Mouse (Mus musculus) retina, postnatal 1 day (tissue): ENCODE data around the gene Thap12.

Experiments used
- DNase-seq: peaks from one replicate; pipeline ENCODE4 v3.0.0-alpha.2; 2012

The Thap12 gene

GRCm38 (mm10) chr7:98698041-98698440 is 4.9 kb upstream of the Thap12 start:
- DNase-seq = no peak

- no peak for DNase-seq
Measured at GRCm38 (mm10) chr7:98698590-98698989, 4.3 kb upstream of the Thap12 start.

GRCm38 (mm10) chr7:98701771-98702170 is 1.1 kb upstream of the Thap12 start:
- DNase-seq = no peak

GRCm38 (mm10) chr7:98703365-98703881 is 520 bp downstream of the Thap12 start:
- DNase-seq = peak; percentile 80

GRCm38 (mm10) chr7:98704276-98704675 is 1.4 kb downstream of the Thap12 start:
- DNase-seq = no peak

GRCm38 (mm10) chr7:98713661-98714060 is 10.8 kb downstream of the Thap12 start:
- no peak for DNase-seq

GRCm38 (mm10) chr7:98717438-98717837 is 14.5 kb downstream of the Thap12 start:
- no peak for DNase-seq

GRCm38 (mm10) chr7:98719761-98720160 is 16.9 kb downstream of the Thap12 start:
- DNase-seq = no peak

- no peak for DNase-seq
Measured at GRCm38 (mm10) chr7:98720731-98721130, 17.8 kb downstream of the Thap12 start.

GRCm38 (mm10) chr7:98721172-98721571 is 18.3 kb downstream of the Thap12 start:
- no peak for DNase-seq

GRCm38 (mm10) chr7:98721623-98722022 is 18.7 kb downstream of the Thap12 start:
- no peak for DNase-seq

GRCm38 (mm10) chr7:98725686-98726195 is 22.8 kb downstream of the Thap12 start:
- DNase-seq = no peak

- DNase-seq = no peak
Measured at GRCm38 (mm10) chr7:98727986-98728385, 25.1 kb downstream of the Thap12 start.

GRCm38 (mm10) chr7:98728499-98728898 is 25.6 kb downstream of the Thap12 start:
- DNase-seq = no peak

- peak; percentile 71 for DNase-seq
Measured at GRCm38 (mm10) chr7:98729661-98730271, 26.9 kb downstream of the Thap12 start.

GRCm38 (mm10) chr7:98733958-98734357 is 31.1 kb downstream of the Thap12 start:
- DNase-seq = no peak

GRCm38 (mm10) chr7:98734876-98735275 is 32.0 kb downstream of the Thap12 start:
- peak; percentile 18 for DNase-seq

- DNase-seq = no peak
Measured at GRCm38 (mm10) chr7:98736780-98737550, 34.1 kb downstream of the Thap12 start.

- no peak for DNase-seq
Measured at GRCm38 (mm10) chr7:98740363-98740762, 37.5 kb downstream of the Thap12 start.

- DNase-seq = peak; percentile 68
Measured at GRCm38 (mm10) chr7:98743312-98743711, 40.4 kb downstream of the Thap12 start.

- no peak for DNase-seq
Measured at GRCm38 (mm10) chr7:98750404-98750803, 47.5 kb downstream of the Thap12 start.

- DNase-seq = no peak
Measured at GRCm38 (mm10) chr7:98752680-98753079, 49.8 kb downstream of the Thap12 start.

GRCm38 (mm10) chr7:98756050-98756449 is 53.1 kb downstream of the Thap12 start:
- DNase-seq = no peak

- DNase-seq = no peak
Measured at GRCm38 (mm10) chr7:98756556-98756955, 53.7 kb downstream of the Thap12 start.
